Mouse (Mus musculus) kidney, adult 2 months (tissue): ENCODE results near the gene Nop56.

Source experiments
- CTCF ChIP-seq: fragments of 200-500 bp; conservative IDR thresholded peaks from 2 replicates; pipeline ENCODE4 v1.5.1; 2011; ENCODE audit warnings: low read depth, mild to moderate bottlenecking, control low read depth, low read length, moderate library complexity, mixed read lengths; ENCODE audit not compliant: insufficient read depth, insufficient read length
- POLR2A ChIP-seq: fragments of 200-500 bp; IDR thresholded peaks from one replicate; pipeline ENCODE4 v1.6.1; 2011; ENCODE audit warnings: low read depth, low read length, control low read depth

- TF ChIP-seq CTCF (peak; percentile 63), POLR2A (no peak)
Measured at GRCm38 (mm10) chr2:130275649-130276048, 1.4 kb downstream of the Nop56 start.
